Mouse (Mus musculus) testis, adult 2 months (tissue): Measurements from ENCODE around the gene Trove2. TPM values are rescaled to one million over a fixed set of nuclear protein-coding genes. Genes with fewer than 3 reads are reported as not detected.

Experiments
- H3K27ac ChIP-seq: fragments of 200-500 bp; 2 replicates; pipeline ENCODE4 v1.5.1; 2012; ENCODE audit warnings: low read depth, low read length; ENCODE audit not compliant: control insufficient read depth, insufficient read depth
- H3K27me3 ChIP-seq: fragments of 200-500 bp; 2 replicates; pipeline ENCODE4 v1.6.1; 2012; ENCODE audit warnings: mild to moderate bottlenecking, low read length, moderate library complexity; ENCODE audit not compliant: control insufficient read depth, insufficient read depth
- H3K36me3 ChIP-seq: fragments of 200-500 bp; 2 replicates; pipeline ENCODE4 v1.6.1; 2012; ENCODE audit warnings: mild to moderate bottlenecking, low read length; ENCODE audit not compliant: control insufficient read depth, insufficient read depth
- H3K4me1 ChIP-seq: fragments of 200-500 bp; 2 replicates; pipeline ENCODE4 v1.6.1; 2012; ENCODE audit warnings: low read length; ENCODE audit not compliant: control insufficient read depth, insufficient read depth
- H3K4me3 ChIP-seq: fragments of 200-500 bp; 2 replicates; pipeline ENCODE4 v1.5.1; 2012; ENCODE audit warnings: low read depth, mild to moderate bottlenecking, low read length, moderate library complexity, mixed read lengths; ENCODE audit not compliant: control insufficient read depth
- CTCF ChIP-seq: fragments of 200-500 bp; IDR thresholded peaks from 2 replicates; pipeline ENCODE4 v1.5.1; 2012; ENCODE audit warnings: low read depth, mild to moderate bottlenecking, inconsistent platforms, low read length, moderate library complexity; ENCODE audit not compliant: control insufficient read depth, insufficient read depth, insufficient replicate concordance
- POLR2A ChIP-seq: fragments of 200-500 bp; IDR thresholded peaks from 2 replicates; pipeline ENCODE4 v1.6.1; 2012; ENCODE audit warnings: low read depth, mild to moderate bottlenecking, inconsistent platforms, low read length, moderate library complexity; ENCODE audit not compliant: control insufficient read depth
- polyA plus RNA-seq: library from polyadenylated mRNA; depleted of rRNA; stranded (reverse); fragments of >200 nt; gene quantifications from 2 replicates; pipeline ENCODE4 v1.2.3, GENCODE M21; 2012

Gene Trove2
- polyA plus RNA-seq, 1 experiment, result 0.35 TPM

DNA sequence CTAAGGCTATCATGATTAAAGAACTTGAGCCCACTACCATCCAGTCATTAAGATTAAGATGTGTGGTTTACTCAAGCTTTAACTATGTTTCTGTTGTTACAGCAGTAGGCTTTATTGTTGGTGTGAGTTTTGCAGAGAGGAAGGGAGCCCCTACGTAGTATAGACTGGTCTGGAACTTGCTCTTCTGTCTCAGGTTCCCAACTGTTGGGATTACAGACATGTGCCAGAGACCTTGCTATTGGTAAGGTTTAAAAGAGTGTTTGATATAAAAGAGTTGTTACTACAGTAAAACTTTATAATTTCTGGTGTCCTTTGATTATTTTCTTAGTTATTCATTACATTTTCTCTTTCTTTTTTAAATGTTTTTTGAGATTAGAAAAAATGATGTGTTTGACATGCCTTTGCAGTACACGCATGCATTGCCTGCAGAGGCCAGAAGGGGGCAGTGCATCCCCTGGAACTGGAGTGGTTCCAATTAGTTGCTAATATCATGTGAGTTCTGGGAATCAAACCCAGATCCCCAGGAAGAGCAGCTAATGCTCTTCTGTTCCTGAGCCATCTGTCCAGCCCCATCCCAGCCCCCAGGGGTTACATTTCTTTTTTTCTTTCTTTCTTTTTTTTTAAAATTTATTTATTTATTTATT, 11.8 kb upstream of the Trove2 start:
- Histone ChIP-seq H3K4me1 (no peaks in the 10 kb centered on the region), H3K36me3 (no peaks in the 10 kb centered on the region), H3K27ac (no peak overlapping the region), H3K4me3 (no peak overlapping the region), H3K27me3 (no peaks in the 10 kb centered on the region)
- peak; percentile 74; the same call in 1 of the 2 replicates for TF ChIP-seq CTCF
- no peak for TF ChIP-seq POLR2A

DNA sequence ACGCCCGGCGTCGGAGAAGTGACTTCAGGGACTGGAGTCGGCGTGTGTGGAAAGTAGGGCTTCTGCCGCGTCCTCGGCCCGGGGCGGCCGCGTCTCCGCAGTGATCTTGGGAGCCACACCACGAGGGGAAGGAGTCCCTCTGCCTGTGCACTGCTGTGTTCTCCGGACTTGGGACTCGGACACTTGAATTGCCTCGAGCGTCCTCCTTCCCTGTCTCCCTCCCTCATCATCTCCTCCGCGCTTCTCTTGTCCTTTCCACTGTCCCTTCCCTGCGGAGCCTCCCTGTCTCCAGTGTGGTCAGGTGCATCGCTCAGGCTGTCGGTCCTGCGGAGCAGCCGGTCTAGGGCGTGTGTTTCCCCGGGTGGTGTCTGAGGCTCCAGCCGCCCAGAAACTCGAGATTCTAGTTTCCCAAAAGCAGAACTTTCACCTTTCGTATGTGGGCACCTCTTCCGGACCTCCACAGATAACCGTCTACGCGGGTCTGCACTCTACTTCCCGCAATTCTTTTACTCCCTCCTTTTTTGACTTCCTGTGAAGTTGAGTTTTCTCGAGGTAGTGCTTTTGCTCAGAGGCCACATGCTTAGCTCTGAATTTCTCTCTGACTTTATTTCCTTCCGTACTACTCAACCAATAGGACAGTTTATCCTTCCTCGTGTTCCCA, 820 bp upstream of the Trove2 start:
- Histone ChIP-seq H3K4me1 (no peaks in the 10 kb centered on the region; the same call in 1 of the 2 replicates), H3K27me3 (no peaks in the 10 kb centered on the region), H3K27ac (peak overlapping the region; percentile 24), H3K4me3 (peak overlapping the region; percentile 83), H3K36me3 (no peaks in the 10 kb centered on the region)
- TF ChIP-seq POLR2A (no peak), CTCF (no peak)

DNA sequence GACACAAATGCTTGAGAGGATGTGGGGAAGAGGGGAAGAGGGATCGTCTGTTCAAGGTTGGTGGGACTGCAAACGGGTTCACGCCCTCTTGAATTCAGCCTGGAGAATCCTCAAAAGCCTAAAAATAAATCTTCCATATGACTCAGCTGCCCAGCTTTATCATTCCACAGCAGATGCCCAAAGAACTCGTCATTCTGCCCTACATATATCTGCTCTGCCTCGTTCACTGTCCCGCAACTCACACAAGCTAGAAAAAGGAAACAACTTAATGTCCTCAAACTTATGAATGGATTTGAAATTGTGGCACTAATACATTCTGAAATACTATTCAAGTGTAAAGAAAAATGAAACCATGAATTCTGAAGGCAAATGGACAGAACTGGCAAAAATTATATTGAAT, 3.0 kb downstream of the Trove2 start:
- Histone ChIP-seq H3K4me1 (no peaks in the 10 kb centered on the region; the same call in 1 of the 2 replicates), H3K4me3 (no peak overlapping the region), H3K36me3 (no peaks in the 10 kb centered on the region), H3K27me3 (no peaks in the 10 kb centered on the region), H3K27ac (no peak overlapping the region)
- TF ChIP-seq POLR2A (no peak), CTCF (no peak)

DNA sequence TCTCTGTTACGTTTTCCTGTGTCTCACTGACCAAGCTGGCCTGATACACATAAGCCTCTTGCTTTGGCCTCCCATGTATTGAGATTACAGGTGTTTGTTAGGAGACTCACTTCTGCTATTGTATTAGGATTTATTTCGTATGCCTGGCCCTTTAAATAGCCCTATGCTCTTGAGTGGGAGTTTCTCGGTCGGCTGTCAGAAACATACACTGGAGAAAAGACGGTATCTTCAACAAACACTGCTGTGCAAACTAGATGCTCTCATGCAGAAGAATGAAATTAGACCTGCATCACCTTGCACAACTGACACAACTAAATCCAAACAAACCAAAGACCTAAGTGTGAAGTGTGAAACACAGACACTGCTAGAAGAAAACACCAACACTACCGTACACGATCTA, 3.8 kb downstream of the Trove2 start:
- no peaks in the 10 kb centered on the region for H3K36me3 ChIP-seq
- TF ChIP-seq CTCF (no peak), POLR2A (no peak)
- H3K27ac ChIP-seq, result no peak overlapping the region
- H3K4me1 ChIP-seq, result no peaks in the 10 kb centered on the region; the same call in 1 of the 2 replicates
- no peak overlapping the region for H3K4me3 ChIP-seq
- H3K27me3 ChIP-seq, result no peaks in the 10 kb centered on the region

DNA sequence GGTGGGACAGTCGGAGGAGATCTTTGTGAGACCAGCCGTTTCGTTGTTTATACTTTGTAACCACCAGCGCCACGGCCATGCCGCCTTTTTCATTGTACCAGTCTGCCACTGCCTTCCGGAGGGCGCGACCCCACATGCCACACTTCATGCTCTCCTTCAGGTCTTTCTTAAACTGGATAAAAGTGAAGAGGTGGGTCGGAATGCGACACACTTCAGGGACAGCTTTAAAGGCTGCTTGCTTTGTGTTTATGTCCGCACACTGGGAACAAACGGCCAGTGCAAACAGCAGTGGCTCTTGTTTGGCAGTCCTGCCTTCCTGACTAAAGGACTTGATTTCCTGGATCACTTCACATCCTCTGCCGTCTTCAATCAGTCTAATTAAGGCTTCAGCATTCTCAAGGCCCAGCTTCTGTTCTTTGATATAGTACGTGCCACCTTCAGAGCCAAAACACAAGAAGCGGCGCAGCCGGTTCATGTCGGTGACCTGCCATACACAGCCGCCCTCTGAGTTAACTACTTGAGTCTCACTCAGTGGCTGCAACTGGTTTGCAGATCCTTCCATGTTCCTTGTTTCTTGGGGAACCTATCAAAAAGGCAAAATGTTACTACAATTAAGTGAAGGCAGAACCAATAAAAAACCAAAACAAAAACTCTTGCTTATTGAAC, 6.3 kb downstream of the Trove2 start:
- no peak for TF ChIP-seq CTCF
- no peak for TF ChIP-seq POLR2A
- Histone ChIP-seq H3K36me3 (no peaks in the 10 kb centered on the region), H3K27me3 (no peaks in the 10 kb centered on the region), H3K4me1 (no peaks in the 10 kb centered on the region), H3K4me3 (no peak overlapping the region), H3K27ac (no peak overlapping the region)

DNA sequence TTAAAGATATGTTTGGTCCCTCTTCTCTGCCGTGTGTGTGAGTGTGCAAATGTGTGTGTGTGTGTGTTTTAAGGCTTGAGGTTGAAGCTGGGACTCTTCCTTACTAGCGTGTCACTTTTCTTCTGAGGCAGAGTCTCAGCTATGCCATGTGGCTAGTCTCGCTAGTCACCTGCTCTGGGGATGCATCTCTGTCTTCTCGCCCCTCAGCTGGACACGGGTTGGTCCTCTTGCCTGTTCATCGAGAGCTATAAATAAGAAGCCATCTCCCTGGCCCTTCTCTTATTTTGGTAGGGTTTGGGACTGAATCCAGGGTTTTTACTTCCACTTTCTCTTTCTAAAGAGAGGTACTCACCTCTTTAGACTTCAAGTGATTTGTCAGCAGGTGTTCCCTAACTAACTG, 10.6 kb downstream of the Trove2 start:
- no peak overlapping the region for H3K4me3 ChIP-seq
- H3K4me1 ChIP-seq, result no peaks in the 10 kb centered on the region
- no peaks in the 10 kb centered on the region for H3K36me3 ChIP-seq
- H3K27ac ChIP-seq, result no peak overlapping the region
- TF ChIP-seq CTCF (no peak), POLR2A (no peak)
- H3K27me3 ChIP-seq, result no peaks in the 10 kb centered on the region

DNA sequence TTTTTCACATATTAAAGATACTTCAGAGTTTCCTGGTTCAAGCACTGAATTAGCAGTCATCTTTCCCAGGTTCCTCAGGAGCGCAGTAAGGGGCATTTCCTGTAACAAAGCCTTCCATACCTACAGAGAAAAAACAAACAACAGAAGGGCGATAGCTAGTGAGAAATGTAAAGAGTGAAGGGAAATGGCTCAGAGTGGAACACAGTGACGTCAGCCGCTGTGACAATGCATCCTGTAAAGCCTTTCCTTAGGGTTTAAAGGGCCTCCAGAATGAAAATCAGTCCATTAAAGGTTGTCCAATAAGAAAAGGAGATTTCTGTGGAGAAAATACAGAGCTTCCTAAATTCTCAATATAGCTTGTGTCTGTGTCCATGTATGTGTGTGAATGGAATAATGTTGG, 11.1 kb downstream of the Trove2 start:
- H3K36me3 ChIP-seq, result no peaks in the 10 kb centered on the region
- H3K4me1 ChIP-seq, result no peaks in the 10 kb centered on the region
- TF ChIP-seq CTCF (no peak), POLR2A (no peak)
- no peak overlapping the region for H3K27ac ChIP-seq
- no peak overlapping the region for H3K4me3 ChIP-seq
- no peaks in the 10 kb centered on the region for H3K27me3 ChIP-seq

DNA sequence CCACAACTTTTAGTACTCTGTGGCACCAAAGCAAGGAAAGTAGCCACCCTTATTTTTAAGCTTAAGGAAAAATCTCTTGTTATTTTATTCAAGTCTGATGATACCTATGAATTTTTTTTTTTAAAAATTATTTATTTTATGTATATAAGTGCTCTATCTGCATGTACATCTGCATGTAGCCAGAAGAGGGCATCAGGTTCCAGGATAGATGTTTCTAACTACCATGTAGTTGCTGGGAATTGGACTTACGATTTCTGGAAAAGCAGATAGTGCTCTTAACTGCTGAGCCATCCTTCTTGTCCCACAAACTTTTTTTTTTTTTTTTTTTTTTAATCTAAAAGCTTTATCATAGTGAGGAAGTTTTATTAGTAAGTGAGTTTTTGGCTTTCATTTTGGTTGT, 12.4 kb downstream of the Trove2 start:
- TF ChIP-seq CTCF (no peak), POLR2A (no peak)
- no peaks in the 10 kb centered on the region for H3K36me3 ChIP-seq

More for the DNA sequence above, 12.4 kb downstream of the Trove2 start:
- Histone ChIP-seq H3K4me1 (no peaks in the 10 kb centered on the region), H3K4me3 (no peak overlapping the region), H3K27me3 (no peaks in the 10 kb centered on the region), H3K27ac (no peak overlapping the region)
